Mouse (Mus musculus): ENCODE data around the gene Rhox2f. TPM values are rescaled to one million over a fixed set of nuclear protein-coding genes. Genes with fewer than 3 reads are reported as not detected.
"Not testable (repeated sequence)": the region's sequence is repeated elsewhere in the genome, so short reads cannot be mapped to it uniquely, and the experiment has no call there.

Gene Rhox2f
- total RNA-seq (2014; fragmentation: Nextera tagmentation) (not detected in 2 replicates), total RNA-seq (2017) (not detected in 2 replicates)

DNA sequence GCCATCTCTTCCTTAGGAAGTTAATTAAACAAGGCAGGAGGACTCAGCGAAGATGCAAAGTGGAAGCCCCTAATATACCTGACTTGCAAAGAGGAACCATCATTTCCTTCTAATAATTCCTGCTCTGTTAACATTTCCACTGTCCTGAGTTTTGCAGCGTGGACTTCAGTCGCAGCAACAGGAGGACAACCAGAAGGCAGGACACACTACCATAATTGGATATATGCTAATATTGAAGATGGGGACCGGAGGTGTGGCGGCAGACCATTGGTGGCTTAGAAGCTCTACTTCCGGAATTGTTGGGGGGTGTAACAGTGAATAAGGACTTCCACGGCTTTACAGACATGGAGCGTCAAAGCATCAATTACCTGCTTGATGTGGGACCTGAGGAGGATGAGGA lies at the start of gene Rhox2f:
Gene Rhox2f, plus strand, starts transcription at position 301 of the 400 bp plus-strand sequence.
- ATAC-seq (replicated peaks; ENCODE audit: poor library complexity, severe bottlenecking): not testable (repeated sequence)

DNA sequence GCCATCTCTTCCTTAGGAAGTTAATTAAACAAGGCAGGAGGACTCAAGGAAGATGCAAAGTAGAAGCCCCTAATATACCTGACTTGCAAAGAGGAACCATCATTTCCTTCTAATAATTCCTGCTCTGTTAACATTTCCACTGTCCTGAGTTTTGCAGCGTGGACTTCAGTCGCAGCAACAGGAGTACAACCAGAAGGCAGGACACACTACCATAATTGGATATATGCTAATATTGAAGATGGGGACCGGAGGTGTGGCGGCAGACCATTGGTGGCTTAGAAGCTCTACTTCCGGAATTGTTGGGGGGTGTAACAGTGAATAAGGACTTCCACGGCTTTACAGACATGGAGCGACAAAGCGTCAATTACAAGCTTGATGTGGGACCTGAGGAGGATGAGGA lies 41.1 kb upstream of the Rhox2f start, which contains the start of gene Rhox2e:
Gene Rhox2e, plus strand, starts transcription at position 301 of the 400 bp plus-strand sequence.
- ATAC-seq (replicated peaks; ENCODE audit: poor library complexity, severe bottlenecking): not testable (repeated sequence)

DNA sequence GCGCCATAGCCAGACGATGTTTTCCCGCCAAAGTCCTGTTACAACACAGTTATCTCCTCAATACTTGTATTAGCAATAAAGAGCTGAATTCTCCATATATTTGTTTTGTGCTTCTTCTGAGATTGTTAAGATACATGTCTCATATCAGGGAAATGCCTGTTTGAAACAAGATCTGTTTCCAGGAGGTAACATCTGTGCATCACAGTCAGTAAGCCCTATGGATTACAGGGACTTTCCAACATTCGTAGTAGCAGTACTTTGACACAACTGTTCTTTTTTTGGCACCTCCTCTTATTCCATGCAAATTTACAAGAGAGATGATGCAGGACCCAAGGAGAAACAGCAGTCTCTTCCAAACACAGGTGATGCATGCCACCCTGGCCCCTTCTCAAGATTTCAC lies 29.5 kb upstream of the Rhox2f start, which contains the start of gene Rhox3e:
Gene Rhox3e, plus strand, starts transcription at position 301 of the 400 bp plus-strand sequence.
- ATAC-seq (replicated peaks; ENCODE audit: poor library complexity, severe bottlenecking): not testable (repeated sequence)

DNA sequence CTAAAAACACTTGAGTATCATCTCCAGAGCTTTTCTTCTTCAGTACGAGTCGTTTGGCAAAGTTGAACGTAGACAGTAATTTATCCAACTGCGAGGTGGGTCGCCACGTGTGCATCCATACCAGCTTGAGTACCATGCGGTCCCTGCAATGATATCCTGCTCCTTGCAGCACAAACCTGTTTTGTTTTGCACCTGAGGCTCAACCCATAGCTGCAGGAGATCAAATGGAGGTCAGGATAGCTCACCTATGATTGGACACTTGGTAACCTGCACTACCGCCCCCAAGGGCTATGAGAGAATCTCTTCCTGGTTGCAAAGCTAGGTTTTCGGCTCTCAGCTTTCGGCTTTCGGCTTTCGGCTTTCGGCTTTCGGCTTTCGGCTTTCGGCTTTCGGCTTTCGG lies 14.1 kb upstream of the Rhox2f start, which contains the start of gene Rhox4e:
Gene Rhox4e, plus strand, starts transcription at position 301 of the 400 bp plus-strand sequence.
- ATAC-seq (replicated peaks; ENCODE audit: poor library complexity, severe bottlenecking): not testable (repeated sequence)

DNA sequence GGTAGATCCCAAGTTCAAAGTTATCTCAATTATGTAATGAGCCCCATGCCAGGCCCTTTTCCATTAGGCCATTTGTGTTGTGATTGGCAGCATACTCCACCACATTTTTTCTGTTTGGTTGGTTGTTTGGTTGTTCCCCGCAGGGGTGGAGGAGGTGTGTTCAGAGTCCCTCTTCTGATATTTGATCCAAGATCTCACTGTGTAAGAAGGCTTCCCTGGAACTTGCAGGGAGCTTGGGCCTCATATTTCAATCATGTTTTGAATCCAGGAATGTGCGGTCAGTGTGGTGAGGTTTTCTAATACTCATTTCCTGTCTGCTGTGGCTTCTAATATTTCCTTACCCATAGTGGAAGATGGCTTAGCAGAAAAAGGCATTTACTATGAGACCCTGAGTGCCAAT lies 1.4 kb downstream of the Rhox2f start:
- not testable (repeated sequence) for ATAC-seq (replicated peaks; ENCODE audit: poor library complexity, severe bottlenecking)

DNA sequence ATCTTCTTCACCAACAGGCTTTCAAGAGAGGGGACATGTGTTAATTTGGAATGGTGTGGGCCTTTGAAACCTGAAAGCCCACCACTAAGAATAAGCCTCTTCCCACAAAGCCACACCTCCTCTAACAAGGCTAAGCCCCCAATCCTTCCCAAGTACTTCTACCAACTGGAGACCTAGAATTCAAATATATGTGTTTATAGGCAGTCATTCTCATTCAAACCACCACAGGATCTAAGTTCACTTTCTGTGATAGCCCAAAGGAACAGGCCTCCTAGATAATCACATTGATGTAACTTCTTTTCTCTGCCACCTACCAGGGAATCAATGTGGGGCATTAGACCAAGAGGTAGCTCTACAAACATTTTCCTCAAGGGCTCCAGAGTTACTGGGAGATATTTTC lies 9.5 kb downstream of the Rhox2f start, which contains the start of gene Rhox3f:
Gene Rhox3f, plus strand, starts transcription at position 301 of the 400 bp plus-strand sequence.
- ATAC-seq (replicated peaks; ENCODE audit: poor library complexity, severe bottlenecking): not testable (repeated sequence)

DNA sequence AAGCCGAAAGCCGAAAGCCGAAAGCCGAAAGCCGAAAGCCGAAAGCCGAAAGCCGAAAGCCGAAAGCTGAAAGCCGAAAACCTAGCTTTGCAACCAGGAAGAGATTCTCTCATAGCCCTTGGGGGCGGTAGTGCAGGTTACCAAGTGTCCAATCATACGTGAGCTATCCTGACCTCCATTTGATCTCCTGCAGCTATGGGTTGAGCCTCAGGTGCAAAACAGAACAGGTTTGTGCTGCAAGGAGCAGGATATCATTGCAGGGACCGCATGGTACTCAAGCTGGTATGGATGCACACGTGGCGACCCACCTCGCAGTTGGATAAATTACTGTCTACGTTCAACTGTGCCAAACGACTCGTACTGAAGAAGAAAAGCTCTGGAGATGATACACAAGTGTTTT lies 36.4 kb downstream of the Rhox2f start, which contains the start of gene Rhox4f:
Gene Rhox4f, minus strand, starts transcription at position 101 of the 400 bp plus-strand sequence.
- not testable (repeated sequence) for ATAC-seq (replicated peaks; ENCODE audit: poor library complexity, severe bottlenecking)

Other genes with a start within 250 kb of the Rhox2f start
- gene Rhox3a2, start 191.4 kb upstream of the Rhox2f start, total RNA-seq (2014; fragmentation: Nextera tagmentation): not detected in 2 replicates
- not detected in 2 replicates for gene Rhox3a2, start 191.4 kb upstream of the Rhox2f start, total RNA-seq (2017)
- gene Rhox4a2, start 180.6 kb upstream of the Rhox2f start, total RNA-seq (2014; fragmentation: Nextera tagmentation): not detected in 2 replicates
- gene Rhox4a2, start 180.6 kb upstream of the Rhox2f start, total RNA-seq (2017): not detected in 2 replicates
- gene Rhox2b, start 159.3 kb upstream of the Rhox2f start, total RNA-seq (2014; fragmentation: Nextera tagmentation): not detected in 2 replicates
- not detected in 2 replicates for gene Rhox2b, start 159.3 kb upstream of the Rhox2f start, total RNA-seq (2017)
- gene Rhox4b, start 138.9 kb upstream of the Rhox2f start, total RNA-seq (2014; fragmentation: Nextera tagmentation): not detected in 2 replicates
- gene Rhox4b, start 138.9 kb upstream of the Rhox2f start, total RNA-seq (2017): not detected in 2 replicates
- gene Rhox2c, start 117.7 kb upstream of the Rhox2f start, total RNA-seq (2014; fragmentation: Nextera tagmentation): not detected in 2 replicates
- gene Rhox2c, start 117.7 kb upstream of the Rhox2f start, total RNA-seq (2017): not detected in 2 replicates
- not detected in 2 replicates for gene Rhox3c, start 112.8 kb upstream of the Rhox2f start, total RNA-seq (2014; fragmentation: Nextera tagmentation)
- not detected in 2 replicates for gene Rhox3c, start 112.8 kb upstream of the Rhox2f start, total RNA-seq (2017)
- gene Rhox4c, start 91.1 kb upstream of the Rhox2f start, total RNA-seq (2014; fragmentation: Nextera tagmentation): not detected in 2 replicates
- gene Rhox4c, start 91.1 kb upstream of the Rhox2f start, total RNA-seq (2017): not detected in 2 replicates
- not detected in 2 replicates for gene Rhox2d, start 78.0 kb upstream of the Rhox2f start, total RNA-seq (2014; fragmentation: Nextera tagmentation)
- gene Rhox2d, start 78.0 kb upstream of the Rhox2f start, total RNA-seq (2017): not detected in 2 replicates
- not detected in 2 replicates for gene Rhox4d, start 57.0 kb upstream of the Rhox2f start, total RNA-seq (2014; fragmentation: Nextera tagmentation)
- gene Rhox4d, start 57.0 kb upstream of the Rhox2f start, total RNA-seq (2017): not detected in 2 replicates
- gene Rhox2e, start 41.0 kb upstream of the Rhox2f start, total RNA-seq (2014; fragmentation: Nextera tagmentation): not detected in 2 replicates
- not detected in 2 replicates for gene Rhox2e, start 41.0 kb upstream of the Rhox2f start, total RNA-seq (2017)
- not detected in 2 replicates for gene Rhox3e, start 29.4 kb upstream of the Rhox2f start, total RNA-seq (2014; fragmentation: Nextera tagmentation)
- gene Rhox3e, start 29.4 kb upstream of the Rhox2f start, total RNA-seq (2017): not detected in 2 replicates
- not detected in 2 replicates for gene Rhox4e, start 14.0 kb upstream of the Rhox2f start, total RNA-seq (2014; fragmentation: Nextera tagmentation)
- gene Rhox4e, start 14.0 kb upstream of the Rhox2f start, total RNA-seq (2017): not detected in 2 replicates
- not detected in 2 replicates for gene Rhox3f, start 9.6 kb downstream of the Rhox2f start, total RNA-seq (2014; fragmentation: Nextera tagmentation)
- not detected in 2 replicates for gene Rhox3f, start 9.6 kb downstream of the Rhox2f start, total RNA-seq (2017)
- not detected in 2 replicates for gene Rhox4f, start 36.3 kb downstream of the Rhox2f start, total RNA-seq (2014; fragmentation: Nextera tagmentation)
- not detected in 2 replicates for gene Rhox4f, start 36.3 kb downstream of the Rhox2f start, total RNA-seq (2017)
- not detected in 2 replicates for gene Rhox3g, start 57.2 kb downstream of the Rhox2f start, total RNA-seq (2014; fragmentation: Nextera tagmentation)
- not detected in 2 replicates for gene Rhox3g, start 57.2 kb downstream of the Rhox2f start, total RNA-seq (2017)
- gene Rhox2g, start 72.1 kb downstream of the Rhox2f start, total RNA-seq (2014; fragmentation: Nextera tagmentation): not detected in 2 replicates
- not detected in 2 replicates for gene Rhox2g, start 72.1 kb downstream of the Rhox2f start, total RNA-seq (2017)
- gene Rhox4g, start 79.9 kb downstream of the Rhox2f start, total RNA-seq (2014; fragmentation: Nextera tagmentation): not detected in 2 replicates
- gene Rhox4g, start 79.9 kb downstream of the Rhox2f start, total RNA-seq (2017): not detected in 2 replicates
- not detected in 2 replicates for gene Rhox3h, start 97.4 kb downstream of the Rhox2f start, total RNA-seq (2014; fragmentation: Nextera tagmentation)
- gene Rhox3h, start 97.4 kb downstream of the Rhox2f start, total RNA-seq (2017): not detected in 2 replicates
- not detected in 2 replicates for gene Rhox2h, start 101.9 kb downstream of the Rhox2f start, total RNA-seq (2014; fragmentation: Nextera tagmentation)
- not detected in 2 replicates for gene Rhox2h, start 101.9 kb downstream of the Rhox2f start, total RNA-seq (2017)
- not detected in 2 replicates for gene Rhox5, start 233.4 kb downstream of the Rhox2f start, total RNA-seq (2014; fragmentation: Nextera tagmentation)
- gene Rhox5, start 233.4 kb downstream of the Rhox2f start, total RNA-seq (2017): not detected in 2 replicates